Mouse (Mus musculus) heart, embryonic 16.5 days (tissue): ENCODE data around the gene Rergl. TPM values are rescaled to one million over a fixed set of nuclear protein-coding genes. Genes with fewer than 3 reads are reported as not detected.

ENCODE experiments used
- ATAC-seq: fragments of 200-750 bp; cut with Nextera tagmentation; replicated peaks from 2 replicates; pipeline ENCODE4 v1.8.0; 2017; ENCODE audit warnings: moderate number of reproducible peaks; ENCODE audit not compliant: insufficient read depth, low FRiP score; ENCODE audit errors: extremely low read depth
- H3K27ac ChIP-seq: fragments of 300-500 bp; sonication (generic); 2 replicates; pipeline ENCODE4 v1.5.1; 2014; ENCODE audit warnings: mild to moderate bottlenecking, low read length, control low read depth, moderate library complexity
- H3K27me3 ChIP-seq: fragments of 300-500 bp; sonication (generic); 2 replicates; pipeline ENCODE4 v1.6.1; 2014; ENCODE audit warnings: low read length, mixed read lengths; ENCODE audit not compliant: control insufficient read depth, insufficient read depth
- H3K36me3 ChIP-seq: fragments of 300-500 bp; sonication (generic); 2 replicates; pipeline ENCODE4 v1.6.1; 2014; ENCODE audit not compliant: control insufficient read depth, insufficient read depth
- H3K4me1 ChIP-seq: fragments of 300-500 bp; sonication (generic); 2 replicates; pipeline ENCODE4 v1.6.1; 2014; ENCODE audit warnings: low read length, mixed read lengths; ENCODE audit not compliant: control insufficient read depth, insufficient read depth
- H3K4me2 ChIP-seq: fragments of 300-500 bp; sonication (generic); 2 replicates; pipeline ENCODE4 v1.6.1; 2014; ENCODE audit warnings: low read depth, mild to moderate bottlenecking, control low read depth, low read length
- H3K4me3 ChIP-seq: fragments of 300-500 bp; sonication (generic); 2 replicates; pipeline ENCODE4 v1.5.1; 2014; ENCODE audit warnings: mild to moderate bottlenecking, control low read depth, low read length
- H3K9ac ChIP-seq: fragments of 300-500 bp; sonication (generic); 2 replicates; pipeline ENCODE4 v1.6.1; 2014; ENCODE audit warnings: low read length, control low read depth
- H3K9me3 ChIP-seq: fragments of 300-500 bp; sonication (generic); replicated peaks from 2 replicates; pipeline ENCODE4 v1.6.1; 2016; ENCODE audit warnings: low read length; ENCODE audit not compliant: control insufficient read depth
- WGBS: fragments of 180-500 bp; shearing (Covaris S2); extraction: QIAGEN DNeasy Blood & Tissue Kit; methylation state at CpG from one replicate; pipeline ENCODE4 v1.1.7; 2014; 5-methylcytosine and 5-hydroxymethylcytosine counted together
- polyA plus RNA-seq: library from polyadenylated mRNA; unstranded; fragments of >200 nt; fragmentation: Nextera tagmentation; extraction: Ambion mirVana; gene quantifications from 2 replicates; pipeline ENCODE4 v1.2.1, GENCODE M21; 2015

Gene Rergl
- polyA plus RNA-seq: not detected in 2 replicates

- Histone ChIP-seq H3K36me3 (no peaks in the 10 kb centered on the region), H3K9ac (no peak within 1 kb of the TSS), H3K4me3 (no peak within 1 kb of the TSS), H3K4me2 (no peak within 1 kb of the TSS), H3K27ac (no peak within 1 kb of the TSS), H3K27me3 (no peaks in the 10 kb centered on the region), H3K4me1 (peaks cover 2% of the 10 kb centered on the region; the same call in 1 of the 2 replicates), H3K9me3 (no peaks in the 10 kb centered on the region)
- WGBS: 22% methylated on average over 1 of the region's 1 CpGs
- no peak for ATAC-seq
Observed at GRCm38 (mm10) chr6:139501876-139502275, at the start of gene Rergl. TSS of gene Rergl (minus strand) at chr6:139501976.

DNA sequence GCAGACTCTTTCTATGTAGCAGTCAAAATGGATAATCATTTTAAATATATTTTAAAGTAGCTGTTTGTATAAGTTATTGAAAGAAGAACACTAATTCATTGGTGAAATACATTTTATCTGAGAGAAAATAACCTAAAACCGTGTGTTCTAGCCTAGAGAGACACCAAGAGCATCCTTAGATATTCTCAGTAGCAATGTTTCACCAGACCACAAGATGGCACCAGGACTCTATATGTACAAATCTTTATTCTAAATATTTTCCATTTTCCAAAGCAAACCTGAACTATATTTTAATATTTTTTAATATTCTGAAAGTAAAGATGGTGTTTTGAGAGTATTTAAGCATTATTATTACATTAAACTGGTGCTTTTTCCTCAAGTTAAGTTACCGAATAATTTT is 36.7 kb upstream of the Rergl start:
- Histone ChIP-seq H3K9ac (no peak overlapping the region), H3K27me3 (no peaks in the 10 kb centered on the region), H3K9me3 (no peaks in the 10 kb centered on the region; the same call in 1 of the 2 replicates), H3K4me3 (no peak overlapping the region), H3K4me1 (no peaks in the 10 kb centered on the region), H3K4me2 (no peak overlapping the region), H3K27ac (no peak overlapping the region), H3K36me3 (no peaks in the 10 kb centered on the region)
- no peak for ATAC-seq
- WGBS: 52% methylated on average over 2 of the region's 2 CpGs

- ATAC-seq: no peak
- Histone ChIP-seq H3K4me2 (no peak overlapping the region), H3K9me3 (no peaks in the 10 kb centered on the region), H3K4me3 (no peak overlapping the region), H3K4me1 (no peaks in the 10 kb centered on the region), H3K27ac (no peak overlapping the region), H3K27me3 (no peaks in the 10 kb centered on the region), H3K36me3 (no peaks in the 10 kb centered on the region), H3K9ac (no peak overlapping the region)
Observed at GRCm38 (mm10) chr6:139525406-139525805, 23.6 kb upstream of the Rergl start.

GRCm38 (mm10) chr6:139524288-139524687 is 22.5 kb upstream of the Rergl start:
- WGBS: 33% methylated on average over 5 of the region's 5 CpGs
- Histone ChIP-seq H3K4me2 (no peak overlapping the region), H3K4me3 (no peak overlapping the region), H3K4me1 (no peaks in the 10 kb centered on the region), H3K27ac (no peak overlapping the region), H3K36me3 (no peaks in the 10 kb centered on the region), H3K27me3 (no peaks in the 10 kb centered on the region), H3K9ac (no peak overlapping the region), H3K9me3 (no peaks in the 10 kb centered on the region)
- ATAC-seq: no peak

DNA sequence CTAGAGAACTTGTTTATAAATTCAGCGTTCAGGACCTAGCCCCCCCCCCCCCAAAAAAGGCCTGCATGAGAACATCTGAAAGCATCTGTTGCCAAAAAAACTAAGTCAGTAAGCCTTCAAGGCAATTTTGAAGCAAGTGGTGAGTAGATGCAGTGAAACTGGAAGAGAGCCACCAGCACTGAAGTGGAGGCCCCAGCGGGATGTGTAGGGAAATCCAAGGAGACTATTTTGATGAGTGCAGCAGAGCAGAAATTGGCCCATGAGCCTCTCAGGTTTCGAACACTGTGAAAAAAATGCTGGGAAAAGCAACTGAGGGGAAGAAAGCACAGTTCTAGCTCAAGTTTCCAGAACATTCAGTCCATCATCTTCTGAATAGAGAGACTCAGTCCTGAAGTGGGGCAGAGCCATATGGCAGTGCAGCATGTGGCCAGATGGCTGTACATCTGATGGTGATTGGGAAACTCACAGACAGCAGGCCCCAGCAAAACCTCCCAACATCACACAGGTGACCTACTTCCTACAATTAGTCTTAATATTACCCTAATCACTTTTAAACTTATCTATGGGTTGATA is 13.2 kb upstream of the Rergl start:
- Histone ChIP-seq H3K27me3 (no peaks in the 10 kb centered on the region), H3K4me1 (no peaks in the 10 kb centered on the region), H3K27ac (no peak overlapping the region), H3K4me3 (no peak overlapping the region), H3K9me3 (peaks cover 5% of the 10 kb centered on the region), H3K9ac (no peak overlapping the region), H3K36me3 (no peaks in the 10 kb centered on the region), H3K4me2 (no peak overlapping the region)
- 78% methylated on average over 3 of the region's 3 CpGs for WGBS
- ATAC-seq: no peak

DNA sequence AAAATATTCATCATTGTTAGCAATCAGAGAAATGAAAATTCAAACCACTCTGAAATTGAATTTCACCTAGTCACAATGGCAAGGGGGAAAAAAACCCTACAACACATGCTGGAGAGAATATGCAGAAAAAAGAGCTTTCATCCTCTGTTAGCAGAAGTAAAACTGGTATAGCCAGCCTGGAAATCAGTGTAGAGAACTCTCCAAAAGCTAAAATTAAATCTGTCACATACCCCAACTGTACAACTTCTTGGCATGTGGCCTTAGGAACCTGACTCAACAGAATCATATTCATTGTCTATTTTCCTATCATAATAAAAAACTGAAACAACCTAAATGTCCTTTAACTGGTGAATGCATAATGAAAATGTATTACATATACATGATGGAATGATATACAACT is 22.0 kb downstream of the Rergl start:
- Histone ChIP-seq H3K4me1 (no peaks in the 10 kb centered on the region), H3K4me2 (no peak overlapping the region), H3K9ac (no peak overlapping the region), H3K9me3 (no peaks in the 10 kb centered on the region), H3K27me3 (no peaks in the 10 kb centered on the region), H3K36me3 (no peaks in the 10 kb centered on the region), H3K27ac (no peak overlapping the region), H3K4me3 (no peak overlapping the region)
- no peak for ATAC-seq

DNA sequence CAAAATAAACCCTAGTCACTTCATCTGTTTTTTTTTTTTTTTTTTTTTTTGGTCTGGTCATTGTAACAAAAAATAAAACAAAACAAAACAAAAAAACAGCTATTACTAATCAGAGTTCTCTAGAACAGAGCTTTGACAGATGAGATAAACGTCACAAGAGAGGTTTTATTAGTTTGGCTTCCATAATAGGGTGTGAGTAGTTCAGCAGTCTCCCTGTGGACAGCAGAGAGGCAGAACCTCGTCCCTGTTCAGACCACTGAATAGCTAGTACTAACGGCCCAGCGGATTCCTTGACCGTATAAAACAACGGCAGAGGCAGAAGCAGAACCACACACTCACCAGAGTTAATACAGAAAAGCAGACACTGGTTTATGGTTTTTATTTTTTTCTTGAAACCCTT is 36.8 kb downstream of the Rergl start:
- ATAC-seq: no peak
- Histone ChIP-seq H3K27me3 (no peaks in the 10 kb centered on the region), H3K36me3 (no peaks in the 10 kb centered on the region), H3K4me2 (no peak overlapping the region), H3K4me3 (no peak overlapping the region), H3K9ac (no peak overlapping the region), H3K27ac (no peak overlapping the region), H3K9me3 (no peaks in the 10 kb centered on the region), H3K4me1 (no peaks in the 10 kb centered on the region)
- 68% methylated on average over 6 of the region's 6 CpGs for WGBS

DNA sequence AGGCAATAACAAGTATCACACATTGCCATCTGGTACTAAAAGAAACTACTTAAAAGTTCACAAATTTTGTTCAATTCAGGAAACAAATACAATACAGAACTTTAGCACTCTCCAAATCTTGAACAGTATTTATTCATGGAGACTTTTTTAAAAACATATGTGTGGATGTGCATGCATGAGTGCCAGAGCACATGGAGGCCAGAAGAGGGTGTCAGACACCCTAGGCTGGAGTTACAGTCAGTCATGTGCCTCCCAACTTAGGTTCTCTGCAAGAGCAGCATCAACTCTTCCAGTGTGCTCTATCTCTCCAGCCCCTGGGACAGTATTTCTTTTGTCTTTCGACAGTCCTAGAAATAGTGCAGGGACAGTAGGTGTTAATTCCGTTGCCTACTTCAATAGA is 37.5 kb downstream of the Rergl start:
- no peaks in the 10 kb centered on the region for H3K27me3 ChIP-seq
- H3K9ac ChIP-seq: no peak overlapping the region
- no peaks in the 10 kb centered on the region for H3K9me3 ChIP-seq
- H3K27ac ChIP-seq: no peak overlapping the region
- H3K36me3 ChIP-seq: no peaks in the 10 kb centered on the region
- ATAC-seq: no peak
- H3K4me3 ChIP-seq: no peak overlapping the region
- WGBS: 62% methylated on average over 2 of the region's 2 CpGs
- no peaks in the 10 kb centered on the region for H3K4me1 ChIP-seq
- no peak overlapping the region for H3K4me2 ChIP-seq

DNA sequence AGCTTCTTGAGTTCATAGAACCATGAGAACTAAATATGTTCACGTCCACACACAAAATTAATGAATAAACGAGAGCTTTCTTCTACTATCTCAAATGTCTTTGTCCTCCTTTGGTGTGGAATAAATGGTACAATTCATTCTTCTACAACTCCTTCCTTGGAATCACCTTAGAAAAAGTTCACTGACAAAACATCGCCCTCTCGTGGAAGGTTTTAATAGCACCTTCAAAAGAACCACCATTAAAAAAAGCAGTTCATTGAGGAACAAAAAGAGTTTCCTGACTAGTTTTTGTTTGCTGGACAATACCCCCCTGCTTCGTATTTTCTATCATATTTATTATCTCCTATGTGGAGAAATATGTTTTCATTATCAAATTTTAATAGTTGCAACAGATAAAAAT is 40.7 kb downstream of the Rergl start:
- Histone ChIP-seq H3K4me2 (no peak overlapping the region), H3K36me3 (no peaks in the 10 kb centered on the region), H3K9me3 (no peaks in the 10 kb centered on the region), H3K9ac (no peak overlapping the region), H3K4me3 (no peak overlapping the region), H3K4me1 (no peaks in the 10 kb centered on the region), H3K27me3 (no peaks in the 10 kb centered on the region), H3K27ac (no peak overlapping the region)
- WGBS: 25% methylated on average over 5 of the region's 5 CpGs
- ATAC-seq: no peak
